Mouse (Mus musculus) neutrophil, adult 59 days (primary cell): ENCODE data around the gene Selenoo. TPM values are rescaled to one million over a fixed set of nuclear protein-coding genes. Genes with fewer than 3 reads are reported as not detected.

Experiments
- total RNA-seq, 2 experiments: library from RNA; stranded (reverse); gene quantifications; 1 replicate in 1 of 2; 2 replicates in 1 of 2; pipeline ENCODE4 v1.2.4; 2023

The Selenoo gene
- total RNA-seq = 10 to 100 TPM; 21.6 to 22.1 TPM

GRCm38 (mm10) chr15:89088607-89089247 lies at the start of gene Selenoo:
Gene Selenoo (plus strand): TSS chr15:89089084.

DNA sequence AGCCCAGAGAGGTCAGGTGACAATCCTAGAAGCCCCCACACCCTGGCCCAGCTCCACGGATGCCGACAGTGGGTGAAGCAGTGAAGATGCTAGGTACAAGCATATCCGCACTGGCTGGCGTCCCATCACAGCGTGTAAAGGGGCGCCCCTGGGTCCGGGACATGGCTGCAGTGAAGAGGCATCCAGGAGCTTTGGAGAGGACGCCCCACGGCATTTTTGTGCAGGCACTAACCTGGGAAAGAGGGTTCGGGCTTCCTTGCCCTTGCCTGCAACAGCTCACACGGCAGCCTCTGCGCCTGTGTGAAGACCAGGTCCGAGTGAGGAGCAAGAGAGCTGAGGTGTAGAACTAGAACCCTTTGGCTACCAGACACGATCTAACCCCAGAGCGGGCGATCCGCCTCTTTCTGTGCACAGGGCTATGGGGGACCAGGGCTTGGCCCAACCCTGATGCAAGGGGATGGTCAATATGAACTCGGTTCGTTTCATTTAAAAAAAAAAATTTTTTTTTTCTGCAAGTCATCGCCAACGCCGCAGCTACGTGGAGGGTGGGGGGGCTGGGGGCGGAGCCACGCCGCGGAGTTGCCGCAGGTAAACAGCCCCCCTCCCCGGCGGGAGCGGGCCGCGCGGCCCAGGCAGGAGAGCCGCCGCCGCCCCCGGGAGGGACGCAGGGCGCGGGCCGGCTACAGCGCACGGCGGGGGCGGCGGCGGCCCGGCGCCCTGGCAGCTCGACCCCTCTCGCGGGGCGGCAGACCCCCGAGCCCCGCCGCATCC lies 29.5 kb upstream of the Selenoo start, which contains the start of gene Panx2:
Gene Panx2, plus strand, starts transcription at position 574 of the 771 bp plus-strand sequence.

DNA sequence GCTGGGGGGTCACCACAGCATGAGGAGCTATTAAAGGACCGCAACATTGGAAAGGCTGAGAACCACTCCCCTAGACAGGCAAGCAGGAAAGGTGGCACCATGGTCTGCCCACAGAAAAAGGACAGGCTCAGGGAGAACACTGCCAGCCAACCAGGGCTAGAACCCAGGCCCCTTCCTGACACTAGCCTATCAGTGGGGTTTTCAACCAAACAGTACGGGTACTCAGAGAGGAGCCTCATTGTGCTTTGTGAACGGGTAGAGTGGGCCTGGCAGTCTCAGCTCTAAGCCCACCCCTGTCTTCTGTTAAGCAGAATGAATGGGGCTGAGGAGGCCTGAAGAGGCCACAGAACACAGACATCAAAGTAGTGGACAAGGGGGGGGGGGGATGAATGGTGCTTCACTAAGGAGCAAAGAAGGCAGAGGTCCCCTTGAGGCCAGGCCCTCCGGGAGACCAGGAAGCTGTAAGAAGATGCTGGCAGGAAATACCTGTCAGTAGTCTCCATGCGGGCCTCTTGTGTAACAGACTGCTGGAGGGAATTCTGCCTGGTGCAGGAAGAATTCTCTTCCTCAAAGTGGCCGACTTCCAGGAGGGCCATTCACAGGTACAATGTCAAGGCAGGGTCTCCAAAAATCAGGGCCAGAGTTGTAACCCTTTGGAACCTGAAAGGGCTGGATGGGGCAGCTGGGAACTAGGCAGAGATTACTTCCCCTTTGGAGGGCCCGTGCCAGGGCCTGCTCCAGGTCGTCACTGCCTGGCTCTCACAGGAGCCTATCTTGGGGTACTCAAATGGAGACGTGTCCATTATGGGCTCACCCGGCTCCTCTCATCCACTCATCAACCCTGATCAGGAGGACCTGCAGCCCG lies 14.0 kb upstream of the Selenoo start, which contains the start of gene Trabd:
Gene Trabd, plus strand, starts transcription at position 512 of the 865 bp plus-strand sequence.

GRCm38 (mm10) chr15:89122649-89123366 lies 33.9 kb downstream of the Selenoo start, which contains the start of gene Tubgcp6:
Gene Tubgcp6 (minus strand): TSS chr15:89123112.

GRCm38 (mm10) chr15:89128382-89129350 lies 39.8 kb downstream of the Selenoo start, which contains the start of gene Hdac10:
Gene Hdac10 (minus strand): TSS chr15:89128700.

GRCm38 (mm10) chr15:89140659-89141252 lies 51.9 kb downstream of the Selenoo start, which contains the start of gene Mapk12:
Gene Mapk12 (minus strand): TSS chr15:89140703.

GRCm38 (mm10) chr15:89149271-89150040 lies 60.6 kb downstream of the Selenoo start, which contains the start of gene Mapk11:
Gene Mapk11 (minus strand): TSS chr15:89149628.

Other genes starting within 250 kb of the Selenoo start
- 10 to 100 TPM; 22.0 to 23.9 TPM for gene Pim3, start 226.9 kb upstream of the Selenoo start, total RNA-seq
- gene Ttll8, start 134.7 kb upstream of the Selenoo start, total RNA-seq = not detected
- gene Mlc1, start 110.1 kb upstream of the Selenoo start, total RNA-seq = not detected
- not detected for gene Mov10l1, start 106.2 kb upstream of the Selenoo start, total RNA-seq
- gene Panx2, start 29.4 kb upstream of the Selenoo start, total RNA-seq = under 1 TPM in 1 of 2 experiments, not detected in 1; 0.16 TPM
- gene Trabd, start 14.0 kb upstream of the Selenoo start, total RNA-seq = 10 to 100 TPM; 44.3 to 45.0 TPM
- 10 to 100 TPM; 18.1 to 21.5 TPM for gene Tubgcp6, start 34.0 kb downstream of the Selenoo start, total RNA-seq
- gene Hdac10, start 39.6 kb downstream of the Selenoo start, total RNA-seq = 1 to 10 TPM; 8.2 to 9.6 TPM
- under 1 TPM in 1 of 2 experiments, not detected in 1; 0.20 TPM for gene Mapk12, start 51.6 kb downstream of the Selenoo start, total RNA-seq
- under 1 TPM; 0.27 to 0.42 TPM for gene Mapk11, start 60.5 kb downstream of the Selenoo start, total RNA-seq
- gene Plxnb2, start 91.7 kb downstream of the Selenoo start, total RNA-seq = 10 to 100 TPM; 50.5 to 82.5 TPM
- 1 to 10 TPM; 2.0 to 2.2 TPM for gene Dennd6b, start 107.4 kb downstream of the Selenoo start, total RNA-seq
- gene Ppp6r2, start 122.5 kb downstream of the Selenoo start, total RNA-seq = 10 to 100 TPM; 23.9 to 31.0 TPM
- 100 to 1,000 TPM; 107 to 117 TPM for gene Sbf1, start 226.2 kb downstream of the Selenoo start, total RNA-seq
- gene Adm2, start 233.6 kb downstream of the Selenoo start, total RNA-seq = not detected
- gene Miox, start 245.3 kb downstream of the Selenoo start, total RNA-seq = not detected